Mouse (Mus musculus): ENCODE results near the gene Eme1.
"Not testable (repeated sequence)": the region's sequence is repeated elsewhere in the genome, so short reads cannot be mapped to it uniquely, and the experiment has no call there.

Gene Eme1

DNA sequence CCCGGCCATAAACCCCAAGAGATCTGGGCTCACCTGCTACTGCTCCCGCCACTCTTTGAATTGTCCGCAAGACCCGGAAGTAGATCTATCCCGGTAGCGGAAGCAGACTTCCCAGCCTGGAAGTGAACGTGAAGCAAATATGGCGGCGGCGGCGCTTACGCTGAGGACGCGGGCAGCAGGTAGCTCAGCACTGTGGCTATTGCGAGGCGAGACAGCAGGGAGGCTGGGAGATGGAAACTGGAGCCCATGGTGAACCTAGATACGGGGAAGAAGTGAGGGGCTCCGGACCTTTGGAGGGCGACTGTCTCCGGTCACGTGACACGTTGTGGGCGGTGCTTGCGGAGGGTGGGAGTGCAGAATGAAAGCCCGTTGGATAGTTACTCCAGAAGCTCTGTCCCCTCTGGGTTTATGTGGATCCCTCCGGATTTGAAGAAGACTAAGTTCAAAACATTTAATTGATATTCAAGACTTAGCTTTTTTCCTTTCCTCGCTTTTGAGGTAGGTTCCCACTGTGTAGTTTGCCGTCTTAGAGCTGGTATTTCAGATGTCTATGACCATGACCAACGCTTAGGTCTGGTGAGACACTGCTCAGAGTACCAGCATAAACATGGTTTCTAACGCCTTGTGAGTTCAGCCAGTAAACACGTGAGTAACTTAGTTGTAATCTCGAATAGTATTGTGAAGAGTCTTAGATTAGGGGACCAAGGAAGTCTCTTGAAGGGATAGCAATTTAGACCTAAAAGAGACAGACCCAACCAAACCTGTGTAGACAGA is at the start of gene Eme1, which contains the start of gene Mrpl27:
Gene Eme1 (minus strand): TSS at position 302 of the 774 bp plus-strand sequence.
Gene Mrpl27 (plus strand): TSS at position 105 of the 774 bp plus-strand sequence.
- peak; percentile 86 to 89 for DNase-seq (ENCODE audit: low spot score in 2 of 2)

DNA sequence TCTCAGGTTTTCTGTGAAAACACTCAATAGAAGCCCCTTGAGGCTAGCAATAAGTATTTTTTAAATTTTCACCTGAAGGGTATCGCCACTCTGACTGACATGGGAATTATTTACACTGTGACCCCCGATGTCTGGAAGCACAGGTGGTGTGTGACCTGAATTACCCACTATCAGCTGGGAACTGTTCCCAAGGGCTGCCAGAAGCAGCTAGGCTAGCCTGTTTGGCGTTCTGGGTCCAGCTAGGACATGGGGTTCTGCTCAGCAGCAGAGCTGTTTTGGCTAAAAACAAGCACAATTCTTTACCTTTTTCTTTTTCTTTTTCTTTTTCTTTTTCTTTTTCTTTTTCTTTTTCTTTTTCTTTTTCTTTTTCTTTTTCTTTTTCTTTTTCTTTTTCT is 48.4 kb upstream of the Eme1 start:
- DNase-seq (ENCODE audit: low spot score in 2 of 2): no peak

DNA sequence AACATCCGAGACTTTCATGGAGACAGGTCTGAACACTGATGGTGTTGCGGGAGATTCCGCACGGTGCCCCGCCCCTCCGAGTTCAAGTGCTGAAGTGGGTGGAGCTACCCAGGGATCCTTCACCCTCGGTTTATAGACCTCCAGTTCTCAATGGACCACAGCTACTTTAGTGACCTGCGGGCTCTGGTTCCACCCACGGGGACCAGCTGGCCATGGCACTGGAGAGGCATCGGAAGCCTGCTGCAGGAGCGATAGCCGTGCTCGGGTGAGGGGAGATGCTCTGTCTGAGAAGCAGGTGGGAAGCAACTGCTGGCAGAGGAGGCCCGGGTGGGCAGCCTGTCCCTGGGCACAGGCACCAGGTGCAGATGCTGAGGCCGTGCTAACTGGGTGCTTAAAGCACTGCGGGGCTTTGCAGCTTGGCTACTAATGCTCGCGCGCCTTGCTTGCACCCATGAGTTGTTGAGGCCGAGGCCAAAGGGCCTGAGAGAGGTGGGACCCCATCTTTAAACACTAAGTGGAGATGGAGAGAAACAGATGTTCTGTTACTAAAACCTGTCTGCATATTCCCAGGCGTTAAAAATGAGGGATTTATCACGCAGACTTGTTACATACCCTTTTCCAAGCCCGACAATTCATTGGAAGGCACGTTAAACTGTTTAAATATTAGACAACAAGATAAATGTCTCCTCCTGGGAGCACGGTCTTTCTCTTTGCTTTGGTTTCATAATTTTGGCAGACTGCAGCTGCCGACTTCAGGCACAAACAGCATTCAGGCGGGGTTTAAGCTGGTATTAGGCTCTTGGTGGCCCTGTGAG is 47.8 kb upstream of the Eme1 start:
- DNase-seq (ENCODE audit: low spot score in 2 of 2): no peak

DNA sequence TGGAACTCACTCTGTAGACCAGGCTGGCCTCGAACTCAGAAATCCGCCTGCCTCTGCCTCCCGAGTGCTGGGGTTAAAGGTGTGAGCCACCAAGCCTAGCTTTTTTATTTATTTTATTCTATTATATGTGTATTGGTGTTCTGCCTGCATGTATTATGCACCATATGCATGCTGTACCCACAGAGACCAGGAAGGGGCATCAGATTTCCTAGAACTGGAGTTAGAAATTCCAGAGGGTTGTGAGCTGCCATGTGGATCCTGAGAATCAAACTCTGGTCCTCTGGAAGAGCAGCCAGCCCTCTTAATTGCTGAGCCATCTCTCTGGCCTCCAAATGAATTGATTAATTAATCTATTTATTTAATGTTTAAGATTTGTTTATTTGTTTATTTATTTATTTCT is 45.6 kb upstream of the Eme1 start:
- DNase-seq (ENCODE audit: low spot score in 2 of 2): no peak

DNA sequence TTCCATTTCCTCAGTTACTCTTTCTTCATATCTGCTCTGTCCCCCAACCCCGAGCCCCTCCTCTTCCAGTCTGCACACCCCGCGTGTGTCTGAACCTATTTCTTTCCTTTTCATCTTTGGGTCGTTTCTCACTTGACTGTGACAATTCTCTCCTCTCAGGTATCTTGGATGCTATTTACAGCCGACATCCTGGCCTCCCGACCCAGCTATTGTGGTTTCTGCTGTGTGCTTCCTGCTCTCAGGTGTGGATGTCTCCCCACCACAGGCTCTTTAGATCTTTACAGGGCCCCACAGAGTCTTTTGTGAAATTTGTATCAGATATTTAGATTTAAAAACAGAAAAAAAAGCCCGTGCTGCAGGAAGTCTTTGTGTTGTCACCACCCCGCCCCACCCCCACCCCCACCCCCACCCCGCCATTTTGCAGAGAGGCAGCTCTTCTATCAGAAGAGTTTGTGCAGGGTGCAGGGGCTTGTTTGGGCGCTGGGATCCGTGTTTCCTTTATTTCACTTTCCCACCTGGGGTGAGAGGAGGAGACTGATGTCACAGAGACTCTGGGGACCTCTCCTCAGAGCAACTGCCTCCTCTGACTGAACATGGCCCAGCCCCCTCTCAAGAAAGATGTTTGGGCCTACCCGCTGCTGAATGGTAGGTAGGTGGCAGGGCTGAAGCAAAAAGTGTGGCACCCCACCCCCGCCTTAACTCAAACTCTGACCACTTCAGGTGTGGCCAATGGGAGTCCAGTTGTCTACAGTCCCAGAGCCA is 44.1 kb upstream of the Eme1 start:
- DNase-seq (ENCODE audit: low spot score in 2 of 2): no peak

DNA sequence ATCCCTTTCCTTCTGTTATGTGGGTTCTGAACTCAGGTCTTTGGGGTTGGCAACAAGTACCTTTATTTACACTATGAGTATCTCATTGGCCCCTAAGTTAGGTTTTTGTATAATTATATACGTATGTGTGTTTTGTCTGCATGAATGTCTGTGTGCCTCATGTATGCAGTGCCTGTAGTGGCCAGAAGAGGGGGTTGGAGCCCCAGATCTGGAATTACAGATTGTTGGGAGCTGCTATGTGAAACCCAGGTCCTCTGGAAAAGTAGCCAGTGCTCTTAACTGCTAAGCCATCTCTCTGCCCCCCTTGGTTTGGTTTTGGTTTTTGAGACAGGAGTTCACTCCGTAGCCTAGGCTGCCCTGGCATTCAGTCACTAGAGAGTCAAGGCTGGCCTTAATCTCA is 43.4 kb upstream of the Eme1 start:
- DNase-seq (ENCODE audit: low spot score in 2 of 2): no peak

DNA sequence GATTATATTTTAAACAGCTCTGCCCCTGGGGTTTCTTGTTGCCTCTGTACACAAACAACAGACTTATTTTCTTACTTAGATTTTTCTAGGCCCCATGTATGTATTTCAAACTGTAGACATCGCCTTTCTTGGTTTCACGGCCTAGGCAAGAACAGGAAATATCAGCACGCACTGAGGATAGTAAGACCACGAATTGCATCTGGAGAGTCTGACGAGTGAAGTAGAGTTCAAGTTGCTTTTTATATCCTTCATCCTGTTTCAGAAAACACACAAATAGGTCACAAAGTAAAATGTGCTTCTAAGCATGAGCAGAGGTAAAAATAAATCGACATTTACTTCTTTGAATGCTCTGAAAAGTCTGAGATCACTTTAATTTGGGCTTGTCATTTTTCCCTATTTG is 41.7 kb upstream of the Eme1 start:
- DNase-seq (ENCODE audit: low spot score in 2 of 2): no peak

DNA sequence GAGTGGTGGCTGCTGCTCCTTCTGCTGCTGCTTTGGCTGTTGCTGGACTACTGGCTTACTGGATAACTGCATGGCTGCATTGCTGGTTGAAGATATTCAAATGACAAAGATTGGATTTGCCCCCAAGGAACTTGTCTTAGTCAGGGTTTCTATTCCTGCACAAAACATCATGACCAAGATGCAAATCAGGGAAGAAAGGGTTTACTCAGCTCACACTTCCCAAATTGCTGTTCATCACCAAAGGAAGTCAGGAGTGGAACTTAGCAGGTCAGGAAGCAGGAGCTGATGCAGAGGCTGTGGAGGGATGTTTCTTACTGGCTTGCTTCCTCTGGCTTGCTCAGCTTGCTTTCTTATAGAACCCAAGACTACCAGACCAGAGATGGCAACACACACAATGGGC is 38.7 kb upstream of the Eme1 start:
- not testable (repeated sequence) for DNase-seq (ENCODE audit: low spot score in 2 of 2)

DNA sequence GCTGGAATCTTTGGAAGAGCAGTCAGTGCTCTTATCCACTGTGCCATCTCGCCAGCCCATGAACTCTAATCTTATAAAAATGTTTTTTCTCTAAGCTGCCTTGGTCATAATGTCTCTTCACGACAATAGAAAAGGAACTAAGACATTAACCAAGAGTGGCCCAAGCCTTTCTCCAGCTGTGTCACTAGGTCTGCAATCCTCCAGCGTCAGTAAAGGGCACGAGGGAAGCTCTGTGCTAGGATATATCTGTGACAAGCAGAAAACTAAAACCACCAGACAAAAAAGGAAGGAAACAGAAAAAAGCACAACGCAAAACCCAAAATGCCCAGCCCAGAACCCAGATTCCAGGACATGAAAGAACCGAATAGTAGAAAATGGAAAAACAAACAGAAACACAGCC is 33.4 kb upstream of the Eme1 start:
- DNase-seq (ENCODE audit: low spot score in 2 of 2): no peak

DNA sequence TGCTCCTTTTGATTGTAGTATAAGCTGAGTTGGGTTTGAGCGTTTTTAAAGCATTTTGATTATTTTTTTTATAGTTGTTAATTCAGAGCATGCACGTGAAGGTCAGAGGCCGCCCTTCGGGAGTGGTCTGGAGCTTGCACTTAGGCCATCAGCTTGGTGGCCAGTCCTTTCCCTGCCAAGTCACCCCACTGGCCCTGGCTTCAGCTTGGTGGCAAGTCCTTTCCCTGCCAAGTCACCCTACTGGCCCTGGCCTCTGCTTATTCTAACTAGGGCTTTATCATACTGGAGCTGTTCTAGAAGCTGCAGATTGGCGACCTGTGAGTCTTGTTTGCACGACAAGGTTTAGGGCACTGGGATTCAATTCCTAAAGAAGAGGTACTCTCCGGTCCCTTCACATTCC is 28.7 kb upstream of the Eme1 start:
- DNase-seq (ENCODE audit: low spot score in 2 of 2): no peak

DNA sequence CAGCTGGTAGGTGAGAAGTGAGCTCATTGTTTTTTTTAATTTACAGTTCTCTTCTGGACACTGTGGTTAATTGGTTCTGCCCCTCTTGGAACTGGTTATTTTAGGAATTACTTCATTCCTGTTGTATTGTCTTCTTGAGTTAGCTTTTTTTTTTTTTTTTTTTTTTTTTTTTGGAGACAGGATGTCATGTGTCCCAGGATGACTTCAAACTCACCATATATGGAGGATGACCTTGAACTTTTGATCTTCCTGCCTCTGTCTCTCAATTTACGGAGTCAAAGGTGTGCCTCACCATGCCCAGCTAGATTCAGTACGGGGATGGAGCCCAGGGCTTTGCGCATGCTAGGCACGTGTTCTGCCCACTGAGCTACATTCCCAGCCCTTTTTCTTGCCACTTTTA is 27.9 kb upstream of the Eme1 start:
- DNase-seq (ENCODE audit: low spot score in 2 of 2): no peak

DNA sequence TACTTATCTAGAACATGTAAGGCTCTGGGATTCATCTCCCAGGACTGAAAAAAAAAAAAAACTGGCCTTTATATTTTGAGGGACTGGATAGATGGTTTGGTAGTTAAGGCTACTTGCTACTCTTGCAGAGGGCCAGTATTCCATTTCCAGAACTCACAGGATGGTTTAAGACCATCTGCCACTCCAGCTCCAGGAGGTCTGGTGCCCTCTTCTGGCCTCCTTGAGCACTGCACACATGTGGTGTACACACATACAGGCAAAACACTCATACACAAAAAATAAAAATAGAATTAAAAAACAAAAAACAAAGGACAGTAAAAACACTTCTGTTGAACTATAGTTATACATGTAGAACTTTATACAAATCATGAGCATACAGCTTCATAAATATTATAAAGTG is 26.9 kb upstream of the Eme1 start:
- DNase-seq (ENCODE audit: low spot score in 2 of 2): no peak

DNA sequence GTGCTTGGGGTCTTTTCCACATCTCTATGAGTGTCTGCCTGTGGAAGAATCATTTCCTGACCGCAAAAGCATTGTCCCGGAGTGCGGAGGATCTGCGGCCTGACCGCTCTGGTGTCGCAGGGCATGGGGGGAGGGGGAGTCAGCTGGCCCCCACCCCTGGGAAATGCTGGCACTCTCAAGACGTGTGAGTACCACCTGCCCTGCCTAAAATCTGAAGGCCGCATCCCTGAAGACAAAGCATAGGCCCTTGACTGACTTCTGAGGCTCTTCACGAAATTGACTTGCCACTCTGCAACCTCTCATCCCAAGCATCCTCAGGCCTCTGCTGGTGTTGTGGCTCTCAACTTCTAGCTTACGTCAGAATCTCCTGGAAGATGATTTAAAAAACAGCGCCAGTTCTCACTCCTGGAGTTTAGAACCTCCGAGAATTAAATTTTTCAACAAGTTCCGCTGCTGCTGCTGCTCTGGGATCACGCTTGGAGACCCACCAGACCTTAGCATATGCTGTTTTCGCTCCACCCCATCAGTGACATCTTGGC is 23.9 kb upstream of the Eme1 start:
- no peak for DNase-seq (ENCODE audit: low spot score in 2 of 2)

DNA sequence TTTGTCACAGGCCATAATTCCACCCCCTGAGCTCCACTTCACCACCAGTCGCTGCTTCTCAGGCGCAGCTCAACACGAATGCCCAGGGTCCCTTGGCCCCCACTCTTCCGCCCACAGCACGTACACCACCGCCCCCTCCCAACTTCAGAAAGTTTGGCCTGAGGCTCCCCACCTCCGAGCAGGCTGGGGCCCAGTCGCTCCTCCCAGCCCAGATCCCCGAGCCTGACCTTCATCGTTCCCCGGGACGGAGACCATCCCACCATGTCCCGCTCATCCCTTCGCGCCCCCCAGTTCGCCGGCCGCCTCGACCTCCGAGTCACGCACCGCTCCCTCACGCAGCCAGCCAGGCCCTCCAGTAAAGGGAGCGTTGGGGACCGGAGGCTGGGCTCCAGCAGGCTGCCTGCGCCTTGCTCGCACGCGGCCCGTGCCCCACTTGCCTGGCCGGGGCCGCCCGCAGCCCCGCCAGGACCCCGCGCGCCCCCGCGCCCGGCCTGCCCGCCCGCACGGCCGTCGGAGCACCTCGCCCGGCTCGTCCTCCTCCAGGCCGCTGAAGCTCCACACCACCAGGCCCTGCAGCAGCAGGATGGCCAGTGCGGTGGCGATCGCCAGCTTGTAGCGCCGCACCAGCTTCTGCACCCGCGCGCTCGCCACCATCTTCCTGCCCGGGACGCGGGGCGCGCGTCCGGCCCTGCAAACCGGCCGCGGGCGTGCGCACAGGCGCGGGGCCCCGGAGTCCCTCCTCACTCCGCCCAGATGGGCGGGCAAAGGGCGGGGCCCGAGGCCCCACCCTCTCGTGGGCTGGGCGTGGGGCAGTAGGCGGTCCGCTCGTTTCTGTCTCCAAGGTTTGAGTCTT is 23.2 kb upstream of the Eme1 start, which contains the start of gene Xylt2:
Gene Xylt2 (minus strand): TSS at position 762 of the 853 bp plus-strand sequence.
- DNase-seq (ENCODE audit: low spot score in 2 of 2): peak; percentile 94

DNA sequence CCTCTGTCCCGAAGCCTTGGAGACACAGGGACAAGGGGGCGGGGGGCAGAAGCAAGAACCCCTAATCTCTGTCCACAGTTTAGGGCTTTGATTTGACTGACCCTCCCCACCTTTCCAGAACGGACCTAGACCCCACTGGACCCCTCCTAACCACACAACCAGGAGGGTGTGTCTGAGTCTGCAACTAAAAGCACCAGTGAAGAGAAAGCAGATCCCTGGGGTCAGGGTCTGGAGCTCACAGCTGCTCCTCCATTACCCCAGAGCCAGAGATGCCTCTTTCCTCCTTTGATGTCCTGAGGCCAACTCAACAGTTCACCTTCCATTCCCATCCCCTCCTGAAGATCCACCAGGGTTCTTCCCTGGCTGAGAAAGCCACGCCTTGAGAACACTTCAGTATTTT is 22.5 kb upstream of the Eme1 start:
- no peak for DNase-seq (ENCODE audit: low spot score in 2 of 2)

DNA sequence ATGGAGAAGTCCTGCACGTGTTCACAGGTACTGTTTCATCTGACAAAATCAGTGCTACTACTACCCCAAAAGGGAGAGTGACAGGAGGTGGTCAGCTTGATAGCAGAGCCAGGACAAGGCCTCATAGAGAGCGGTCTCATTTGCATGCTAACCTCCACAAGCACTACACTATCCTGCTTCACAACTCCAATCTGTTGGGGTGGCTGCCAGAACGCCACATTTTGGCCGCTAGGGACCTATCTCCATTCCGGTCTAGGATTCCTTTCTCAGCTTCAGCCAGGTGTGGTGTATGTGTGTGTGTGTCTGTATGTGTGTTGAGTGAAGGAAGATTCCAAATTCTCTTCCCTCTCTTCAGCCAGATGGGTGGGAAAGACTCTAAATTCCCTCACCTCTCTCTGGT is 21.7 kb upstream of the Eme1 start:
- no peak for DNase-seq (ENCODE audit: low spot score in 2 of 2)

DNA sequence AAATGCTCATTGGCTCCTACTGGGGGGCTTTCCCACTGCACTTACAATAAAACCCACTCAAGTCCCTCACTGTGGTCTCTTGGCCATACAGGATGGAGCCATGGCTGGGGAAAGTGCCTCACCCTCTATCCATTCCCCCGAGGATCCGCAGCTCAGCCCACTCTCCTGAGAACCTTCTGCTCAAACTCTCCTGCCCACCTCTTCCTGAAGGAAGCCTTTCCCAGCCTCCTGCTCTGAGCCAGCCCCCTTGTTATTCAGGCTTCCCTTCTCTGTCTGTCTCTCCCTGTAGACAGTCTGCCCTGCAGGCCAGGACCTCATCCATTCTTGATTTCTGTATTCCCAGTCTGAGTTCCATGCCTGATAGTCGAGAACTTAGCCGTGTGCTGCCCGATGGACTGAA is 21.2 kb upstream of the Eme1 start:
- DNase-seq (ENCODE audit: low spot score in 2 of 2): no peak

DNA sequence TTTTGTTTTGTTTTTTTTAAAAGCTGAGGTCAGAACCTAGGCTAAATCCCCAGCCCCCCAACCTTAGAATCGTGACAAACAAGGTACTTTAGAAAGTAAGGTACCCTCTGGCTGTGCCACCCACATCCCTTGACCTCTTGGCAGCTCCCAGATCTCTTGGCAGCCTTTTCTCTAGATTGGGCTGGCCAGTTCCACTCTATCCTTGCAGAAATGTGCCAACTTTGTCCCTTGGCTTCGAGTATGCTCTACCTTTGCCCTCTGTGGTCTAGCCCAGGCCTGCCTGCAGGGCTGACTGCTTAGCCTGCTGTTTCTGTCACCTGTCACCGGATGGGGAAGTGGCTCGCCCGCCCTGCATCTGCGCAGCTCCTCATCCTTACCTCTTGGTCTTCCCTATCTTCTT is 11.5 kb upstream of the Eme1 start:
- no peak for DNase-seq (ENCODE audit: low spot score in 2 of 2)

DNA sequence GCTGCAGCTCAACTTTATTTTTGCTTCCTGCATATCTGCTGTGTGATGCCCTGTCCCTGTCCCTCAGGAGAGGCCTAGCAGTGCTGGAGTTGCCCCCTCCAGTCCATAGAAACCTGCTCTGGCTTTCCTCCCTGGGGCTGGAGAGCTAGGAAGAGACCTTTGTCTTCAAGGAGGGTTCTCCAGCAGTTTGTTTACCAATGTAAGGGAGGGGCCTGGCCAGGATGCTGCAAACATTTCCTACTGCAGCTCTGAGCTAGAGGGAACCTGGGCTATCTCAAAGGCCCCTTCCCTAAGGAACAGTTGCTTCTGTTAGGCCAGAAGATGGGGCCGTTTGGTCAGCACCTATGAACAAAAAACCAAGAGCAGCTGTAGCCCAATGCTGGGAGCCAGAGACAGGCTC is 7.6 kb upstream of the Eme1 start:
- DNase-seq (ENCODE audit: low spot score in 2 of 2): no peak

DNA sequence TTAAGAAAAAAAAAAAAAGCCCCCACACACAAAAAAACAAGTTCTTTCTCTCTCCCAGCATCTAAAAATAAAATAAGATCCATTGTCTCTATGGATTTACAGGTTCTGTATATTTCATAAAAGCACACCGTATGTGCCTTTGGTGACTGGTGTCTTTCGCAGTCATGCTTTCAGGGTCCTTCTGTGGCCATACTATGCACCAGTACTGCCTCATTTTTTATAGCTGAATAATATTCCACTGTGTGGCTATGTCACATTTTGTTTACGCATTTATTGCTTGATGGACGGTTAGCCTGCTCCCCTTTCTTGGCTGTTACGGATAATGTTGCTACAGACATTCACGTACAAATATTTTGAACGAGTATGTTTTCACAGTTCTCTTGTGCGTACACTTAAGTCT is 791 bp downstream of the Eme1 start:
- DNase-seq (ENCODE audit: low spot score in 2 of 2): no peak

DNA sequence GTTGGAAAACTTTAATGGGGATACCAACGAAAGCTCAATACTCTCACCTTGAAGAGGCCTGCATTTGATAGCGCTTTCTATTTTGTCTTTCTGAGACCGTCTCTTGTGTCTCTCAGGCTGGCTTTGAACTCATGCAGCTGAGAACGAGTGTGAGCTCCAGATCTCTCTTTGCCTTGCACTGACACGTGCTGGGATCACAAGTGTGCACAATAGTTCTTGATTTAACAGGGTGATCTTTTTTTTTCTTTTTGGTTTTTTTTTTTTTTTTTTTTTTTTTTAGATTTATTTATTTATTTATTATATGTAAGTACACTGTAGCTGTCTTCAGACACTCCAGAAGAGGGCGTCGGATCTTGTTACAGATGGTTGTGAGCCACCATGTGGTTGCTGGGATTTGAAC is 2.5 kb downstream of the Eme1 start:
- DNase-seq (ENCODE audit: low spot score in 2 of 2): not testable (repeated sequence)

Data from right cerebral cortex, postnatal 10 days (tissue).